Mouse (Mus musculus) gastrocnemius, postnatal 10 days (tissue): ENCODE results near the gene Rhbdl1. TPM values are rescaled to one million over a fixed set of nuclear protein-coding genes. Genes with fewer than 3 reads are reported as not detected.

Source experiments
- DNase-seq: peaks from one replicate; pipeline ENCODE4 v3.0.0; 2021; ENCODE audit warnings: mixed read lengths
- microRNA-seq, 2 experiments: library from miRNA; unstranded; fragments of <30 nt; microRNA quantifications; one replicate each; pipeline ENCODE4 v1.2.0; 2021
- total RNA-seq, 2 experiments: library from RNA; stranded (reverse); gene quantifications; 2 replicates each; pipeline ENCODE4 v1.2.3; 2021

Rhbdl1 gene
- total RNA-seq, 2 experiments from 2014 or later = 9.8 to 10.9 TPM

DNA sequence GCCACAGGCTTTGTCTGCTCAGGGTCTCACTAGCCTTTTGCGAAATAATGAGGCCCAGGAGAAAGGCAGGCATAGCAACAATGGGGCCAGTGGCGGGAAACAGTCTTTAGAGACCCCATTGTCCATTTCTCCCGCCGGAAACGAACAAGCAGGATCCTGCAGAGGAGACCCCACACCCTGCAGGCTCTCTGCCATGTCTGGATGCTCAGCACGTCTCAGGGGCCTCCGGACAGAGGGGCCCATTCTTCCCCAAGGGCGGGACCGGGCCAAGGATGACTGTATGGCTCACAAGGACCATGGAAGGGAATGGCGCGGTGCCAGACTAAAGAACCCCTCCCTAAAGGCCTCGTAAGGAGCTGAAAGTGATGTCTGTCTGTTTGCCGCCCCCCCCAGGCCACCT lies 42.9 kb downstream of the Rhbdl1 start:
- DNase-seq = no peak

DNA sequence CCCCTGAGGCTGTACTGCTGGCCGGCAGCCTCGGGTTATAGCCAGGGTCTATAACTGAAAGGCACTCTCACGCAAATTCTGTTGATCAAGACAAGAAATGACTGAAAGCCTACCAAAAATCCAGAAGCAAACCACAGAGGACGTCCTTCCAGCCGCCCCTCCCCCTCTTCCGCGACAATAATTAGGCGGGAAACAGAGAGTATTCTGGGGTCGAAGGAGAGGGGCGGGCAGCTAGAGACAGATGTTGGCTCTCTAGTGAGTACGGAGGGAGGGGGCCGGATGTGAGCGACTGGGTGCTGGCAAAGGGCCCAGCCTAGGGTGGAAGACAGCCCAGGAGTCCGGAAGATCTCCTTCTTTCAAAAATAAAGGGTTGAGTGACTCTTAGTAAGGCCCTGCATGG lies 44.5 kb downstream of the Rhbdl1 start, which contains the start of gene Fam173a:
Gene Fam173a, minus strand, starts transcription at position 287 of the 400 bp plus-strand sequence.
- DNase-seq = peak; percentile 81

DNA sequence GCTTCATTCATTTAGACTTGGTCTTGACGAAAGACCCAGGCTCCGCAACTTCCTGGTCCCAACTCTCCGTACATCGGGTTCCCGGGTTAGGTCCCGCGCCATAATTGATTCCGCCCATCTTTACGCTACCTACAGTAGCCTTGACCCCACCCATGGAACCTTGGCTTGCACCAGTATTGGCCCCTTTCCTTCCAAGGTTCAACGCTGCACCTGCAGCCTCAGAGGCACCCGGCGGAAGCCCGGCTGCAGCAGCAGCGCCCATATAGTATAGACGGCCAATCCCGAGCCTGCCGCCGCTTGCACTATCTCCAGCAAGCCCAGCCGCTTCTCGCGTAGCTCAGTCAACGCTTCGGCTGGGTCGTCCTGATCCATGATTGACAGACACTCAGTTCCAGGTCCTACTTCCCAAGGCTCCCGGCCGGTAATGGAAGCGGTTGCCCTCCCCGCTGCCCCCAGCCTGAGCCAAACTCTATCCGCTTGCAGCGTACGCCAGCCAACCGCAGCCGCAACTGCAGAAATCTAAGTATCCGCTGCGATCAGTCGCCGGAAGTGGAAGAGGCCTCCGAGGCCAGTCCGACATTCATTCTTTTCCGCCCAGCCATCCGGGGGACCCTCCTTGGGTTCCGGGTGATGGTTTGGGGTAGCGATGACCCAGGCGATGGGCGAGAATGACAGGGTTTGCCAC lies 45.1 kb downstream of the Rhbdl1 start:
- peak; percentile 83 for DNase-seq

- no peak for DNase-seq
Measured at GRCm38 (mm10) chr17:25791320-25791842, 45.7 kb downstream of the Rhbdl1 start.

DNA sequence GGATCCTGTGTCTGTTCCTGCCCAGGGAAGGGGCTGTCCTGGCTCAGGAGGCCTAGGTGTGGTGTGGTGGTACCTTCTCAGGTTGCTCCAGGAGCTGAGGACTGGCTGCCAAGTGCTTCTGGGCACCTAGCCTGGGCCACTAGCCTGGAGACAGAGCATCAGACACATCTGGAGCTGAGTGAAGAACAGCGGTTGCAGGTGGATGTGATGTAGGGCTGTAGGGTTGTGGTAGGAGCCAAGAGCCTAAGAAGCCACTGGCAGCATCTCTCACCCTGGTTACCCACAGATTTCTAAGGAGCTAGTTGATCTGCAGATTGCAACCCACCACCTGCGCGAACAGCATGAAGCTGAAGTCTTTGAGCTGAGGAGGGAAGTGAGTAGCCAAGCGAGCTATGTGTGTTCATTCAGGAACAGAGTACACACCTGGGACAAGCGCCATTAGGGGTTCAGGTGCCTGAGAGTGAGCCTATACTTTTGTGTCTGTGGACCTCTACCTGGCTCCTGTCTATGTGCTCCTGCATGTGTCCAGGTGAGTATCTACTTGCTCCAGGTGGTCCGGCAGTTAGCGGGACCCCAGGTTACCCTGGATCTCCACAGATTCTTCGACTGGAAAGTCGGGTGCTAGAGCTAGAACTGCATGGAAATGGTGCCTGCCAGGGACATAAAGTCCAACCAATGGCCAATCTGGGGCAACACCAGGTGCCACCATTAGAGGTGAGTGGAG lies 50.2 kb downstream of the Rhbdl1 start:
- DNase-seq = no peak

- no peak for DNase-seq
Measured at GRCm38 (mm10) chr17:25786280-25786679, 50.8 kb downstream of the Rhbdl1 start, which contains the start of gene Ccdc78. TSS of gene Ccdc78 (plus strand) at chr17:25786580.

DNA sequence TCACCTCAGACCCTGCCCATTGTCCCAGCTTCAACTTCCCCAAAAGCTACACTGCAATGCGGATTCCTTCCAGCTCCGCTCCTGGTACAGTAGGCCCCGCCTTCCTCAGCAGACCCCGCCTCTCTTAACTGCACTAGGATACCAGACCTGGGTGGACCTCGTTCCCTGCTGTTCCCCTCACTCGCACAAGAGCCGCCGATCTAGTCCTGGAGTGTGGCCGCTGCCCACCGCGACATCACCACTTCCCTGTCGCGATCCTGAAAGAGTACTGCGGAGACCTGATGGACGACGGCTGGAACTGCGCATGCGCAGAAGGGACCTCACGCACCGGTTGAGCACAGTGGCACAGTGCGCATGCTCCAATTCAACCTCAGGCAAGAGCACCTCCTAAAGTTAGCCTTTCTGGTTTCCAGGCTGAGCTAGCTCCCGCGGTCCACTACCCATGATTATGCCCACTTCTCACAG lies 51.8 kb downstream of the Rhbdl1 start, which contains the start of gene Haghl:
Gene Haghl, minus strand, starts transcription at position 393 of the 465 bp plus-strand sequence.
- DNase-seq = peak; percentile 97

Small RNA genes lying within 50 kb of the gene (microRNA-seq; reads per million reads assigned to microRNA genes)
- 0.95 to 1.3 reads per million in 2 experiments for gene Mir3082

Other genes with a start within 250 kb of the Rhbdl1 start
- gene Gng13, start 120.1 kb downstream of the Rhbdl1 start, total RNA-seq = not detected
- 1 to 10 TPM; 3.2 to 4.3 TPM for gene Chtf18, start 109.9 kb downstream of the Rhbdl1 start, total RNA-seq
- gene Rpusd1, start 109.6 kb downstream of the Rhbdl1 start, total RNA-seq = 1 to 10 TPM; 3.8 to 5.6 TPM
- not detected for gene Mslnl, start 101.3 kb downstream of the Rhbdl1 start, total RNA-seq
- gene Msln, start 82.9 kb downstream of the Rhbdl1 start, total RNA-seq = under 1 TPM; 0.65 to 0.80 TPM
- gene Narfl, start 63.5 kb downstream of the Rhbdl1 start, total RNA-seq = 10 to 100 TPM; 24.3 to 28.4 TPM
- 10 to 100 TPM; 16.8 to 22.2 TPM for gene Haghl, start 51.6 kb downstream of the Rhbdl1 start, total RNA-seq
- not detected for gene Ccdc78, start 50.7 kb downstream of the Rhbdl1 start, total RNA-seq
- gene Fam173a, start 44.4 kb downstream of the Rhbdl1 start, total RNA-seq = 10 to 100 TPM; 38.3 to 39.4 TPM
- not detected for gene AC134908.4, start 41.6 kb downstream of the Rhbdl1 start, total RNA-seq
- gene Metrn, start 40.2 kb downstream of the Rhbdl1 start, total RNA-seq = 10 to 100 TPM; 51.5 to 57.4 TPM
- gene Fbxl16, start 28.2 kb downstream of the Rhbdl1 start, total RNA-seq = 1 to 10 TPM; 2.1 to 2.3 TPM
- gene Wdr24, start 13.7 kb downstream of the Rhbdl1 start, total RNA-seq = 10 to 100 TPM in 1 of 2 experiments, 1 to 10 TPM in 1; 10.0 to 10.8 TPM
- 10 to 100 TPM; 22.1 to 25.8 TPM for gene Jmjd8, start 8.4 kb downstream of the Rhbdl1 start, total RNA-seq
- 10 to 100 TPM; 95.7 to 99.9 TPM for gene Stub1, start 3.9 kb downstream of the Rhbdl1 start, total RNA-seq
- gene Gm20683, start 4.5 kb upstream of the Rhbdl1 start, total RNA-seq = 1 to 10 TPM; 5.8 to 7.3 TPM
- gene Rhot2, start 7.6 kb upstream of the Rhbdl1 start, total RNA-seq = 10 to 100 TPM; 36.8 TPM
- 1 to 10 TPM; 3.3 to 5.2 TPM for gene Wdr90, start 24.2 kb upstream of the Rhbdl1 start, total RNA-seq
- 10 to 100 TPM; 57.9 to 61.8 TPM for gene Mcrip2, start 31.5 kb upstream of the Rhbdl1 start, total RNA-seq
- 10 to 100 TPM; 20.7 to 23.1 TPM for gene Mettl26, start 37.8 kb upstream of the Rhbdl1 start, total RNA-seq
- gene Wfikkn1, start 43.6 kb upstream of the Rhbdl1 start, total RNA-seq = 1 to 10 TPM in 1 of 2 experiments, under 1 TPM in 1; 0.78 to 1.1 TPM
- 10 to 100 TPM in 1 of 2 experiments, 1 to 10 TPM in 1; 9.3 to 12.6 TPM for gene Rab40c, start 82.4 kb upstream of the Rhbdl1 start, total RNA-seq
- gene Pigq, start 107.6 kb upstream of the Rhbdl1 start, total RNA-seq = 10 to 100 TPM; 38.4 to 39.1 TPM
- gene Nhlrc4, start 107.7 kb upstream of the Rhbdl1 start, total RNA-seq = not detected
- not detected for gene A930017K11Rik, start 115.3 kb upstream of the Rhbdl1 start, total RNA-seq
- gene Capn15, start 148.5 kb upstream of the Rhbdl1 start, total RNA-seq = 1 to 10 TPM; 6.7 to 8.6 TPM
- gene Rab11fip3, start 232.3 kb upstream of the Rhbdl1 start, total RNA-seq = 10 to 100 TPM; 37.9 to 41.5 TPM